In genomic region chr10:78485369-78485768, GRCm38 (mm10) we compare ENCODE assay signal across 11 mouse cellular contexts. TPM values are rescaled to one million over a fixed set of nuclear protein-coding genes. Genes with fewer than 3 reads are reported as not detected.
"Had no signal": no experiment of that assay in that cellular context is flagged by ENCODE, and none has a peak within 500 bp of the region (broad histone marks: within the 10 kb centered on the region; RNA-seq: fewer than 3 reads in every experiment).

No protein-coding gene starts in this region.

RNA-seq across cellular contexts. Expression of gene Olfr1358, which starts 31.9 kb away (rescaled TPM):
- polyA plus RNA-seq: neural tube, embryonic 13.5 days; neural tube, embryonic 14.5 days; neural tube, embryonic 15.5 days; small intestine, adult 2 months; spleen, adult 2 months; stomach, embryonic 14.5 days; stomach, embryonic 15.5 days; stomach, embryonic 16.5 days; stomach, postnatal 0 days; thymus, postnatal 0 days; urinary bladder, adult 2 months had no signal
